Mouse (Mus musculus) liver, embryonic 13.5 days (tissue): ENCODE results near the gene Dhx58. TPM values are rescaled to one million over a fixed set of nuclear protein-coding genes. Genes with fewer than 3 reads are reported as not detected.

ENCODE experiments used
- ATAC-seq: fragments of 200-750 bp; cut with Nextera tagmentation; 2 replicates; pipeline ENCODE4 v1.8.0; 2017; ENCODE audit warnings: low read depth, mild to moderate bottlenecking, moderate number of reproducible peaks, moderate library complexity
- DNase-seq: peaks from one replicate; pipeline ENCODE4 v3.0.0; 2022
- H3K27ac ChIP-seq: fragments of 300-500 bp; sonication (generic); 2 replicates; pipeline ENCODE4 v1.5.1; 2015; ENCODE audit warnings: moderate library complexity, mild to moderate bottlenecking, inconsistent platforms
- H3K27me3 ChIP-seq: fragments of 300-500 bp; sonication (generic); 2 replicates; pipeline ENCODE4 v1.6.1; 2015; ENCODE audit warnings: mild to moderate bottlenecking, inconsistent platforms
- H3K36me3 ChIP-seq: fragments of 300-500 bp; sonication (generic); 2 replicates; pipeline ENCODE4 v1.6.1; 2015; ENCODE audit warnings: mild to moderate bottlenecking, inconsistent platforms
- H3K4me1 ChIP-seq: fragments of 300-500 bp; sonication (generic); replicated peaks from 2 replicates; pipeline ENCODE4 v1.6.1; 2015; ENCODE audit warnings: inconsistent platforms
- H3K4me2 ChIP-seq: fragments of 300-500 bp; sonication (generic); 2 replicates; pipeline ENCODE4 v1.6.1; 2015; ENCODE audit warnings: inconsistent platforms, mild to moderate bottlenecking, moderate library complexity
- H3K4me3 ChIP-seq: fragments of 300-500 bp; sonication (generic); replicated peaks from 2 replicates; pipeline ENCODE4 v1.5.1; 2015; ENCODE audit warnings: mild to moderate bottlenecking, inconsistent platforms
- H3K9ac ChIP-seq: fragments of 300-500 bp; sonication (generic); 2 replicates; pipeline ENCODE4 v1.6.1; 2015; ENCODE audit warnings: mild to moderate bottlenecking, inconsistent platforms
- H3K9me3 ChIP-seq: fragments of 300-500 bp; sonication (generic); replicated peaks from 2 replicates; pipeline ENCODE4 v1.6.1; 2016; ENCODE audit warnings: inconsistent platforms
- WGBS: fragments of 180-500 bp; shearing (Covaris S2); methylation state at CpG from one replicate; pipeline ENCODE4 v1.1.7; 2015; ENCODE audit not compliant: insufficient replicate concordance; 5-methylcytosine and 5-hydroxymethylcytosine counted together
- polyA plus RNA-seq: library from polyadenylated mRNA; unstranded; fragments of >200 nt; fragmentation: Nextera tagmentation; extraction: Ambion mirVana; gene quantifications from 2 replicates; pipeline ENCODE4 v1.2.1, GENCODE M21; 2015

The Dhx58 gene
- polyA plus RNA-seq, 1 experiment from 2014 or later = 1.7 TPM

GRCm38 (mm10) chr11:100713174-100713573 lies 9.1 kb upstream of the Dhx58 start:
- no peak for DNase-seq
- Histone ChIP-seq H3K9ac (peak overlapping the region; percentile 72), H3K4me1 (peaks cover 52% of the 10 kb centered on the region), H3K36me3 (peaks cover 62% of the 10 kb centered on the region), H3K4me3 (peak overlapping the region; percentile 54; the same call in 1 of the 2 replicates), H3K9me3 (no peaks in the 10 kb centered on the region), H3K27ac (peak overlapping the region; percentile 87), H3K27me3 (no peaks in the 10 kb centered on the region), H3K4me2 (peak overlapping the region; percentile 97)
- no peak for ATAC-seq
- 39% methylated on average over 4 of the region's 4 CpGs for WGBS

- Histone ChIP-seq H3K4me1 (peaks cover 52% of the 10 kb centered on the region), H3K9ac (peak within 1 kb of the TSS; percentile 87), H3K36me3 (peaks cover 62% of the 10 kb centered on the region), H3K27ac (peak within 1 kb of the TSS; percentile 87), H3K4me3 (peak within 1 kb of the TSS; percentile 79), H3K27me3 (no peaks in the 10 kb centered on the region), H3K9me3 (no peaks in the 10 kb centered on the region), H3K4me2 (peak within 1 kb of the TSS; percentile 97)
- WGBS = 2% methylated on average over 48 of the region's 48 CpGs
- ATAC-seq = peak; percentile 60
- DNase-seq = peak; percentile 70
These were observed 7.9 kb upstream of the Dhx58 start, which contains the start of gene Kat2a for GRCm38 (mm10) chr11:100711783-100712615. TSS of gene Kat2a (minus strand) at chr11:100712465.

GRCm38 (mm10) chr11:100710977-100711376 lies 6.9 kb upstream of the Dhx58 start:
- DNase-seq (no peak), ATAC-seq (no peak)
- no peak overlapping the region for H3K4me3 ChIP-seq
- no peaks in the 10 kb centered on the region for H3K9me3 ChIP-seq
- 80% methylated on average over 4 of the region's 4 CpGs for WGBS
- H3K9ac ChIP-seq = no peak overlapping the region
- peaks cover 52% of the 10 kb centered on the region for H3K4me1 ChIP-seq
- no peaks in the 10 kb centered on the region for H3K27me3 ChIP-seq
- H3K4me2 ChIP-seq = peak overlapping the region; percentile 97
- H3K27ac ChIP-seq = no peak overlapping the region
- H3K36me3 ChIP-seq = peaks cover 62% of the 10 kb centered on the region

DNA sequence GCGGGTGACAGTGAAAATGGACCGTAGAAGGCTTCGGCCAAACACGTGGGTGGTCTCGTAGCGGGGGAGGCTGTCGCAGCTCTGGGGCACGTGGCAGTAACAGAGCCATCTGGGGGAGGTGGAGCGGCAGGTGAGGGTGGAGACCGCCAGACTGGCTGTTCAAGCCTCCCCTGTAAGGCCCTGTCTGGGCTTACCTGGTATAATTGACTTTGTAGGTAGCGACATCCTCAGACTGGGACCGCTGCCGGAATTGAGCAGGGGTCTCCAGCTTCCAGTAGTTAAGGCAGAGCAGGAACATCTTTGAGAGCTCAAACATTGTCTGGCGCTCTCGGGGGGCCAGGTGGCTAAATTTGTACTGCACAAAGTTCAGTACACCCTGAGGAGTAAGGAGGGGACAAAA lies 6.5 kb upstream of the Dhx58 start:
- Histone ChIP-seq H3K9ac (no peak overlapping the region), H3K27ac (no peak overlapping the region), H3K4me1 (peaks cover 52% of the 10 kb centered on the region), H3K36me3 (peaks cover 62% of the 10 kb centered on the region), H3K4me2 (no peak overlapping the region), H3K9me3 (no peaks in the 10 kb centered on the region), H3K27me3 (no peaks in the 10 kb centered on the region), H3K4me3 (no peak overlapping the region)
- ATAC-seq (no peak), DNase-seq (no peak)
- WGBS = 87% methylated on average over 15 of the region's 15 CpGs

DNA sequence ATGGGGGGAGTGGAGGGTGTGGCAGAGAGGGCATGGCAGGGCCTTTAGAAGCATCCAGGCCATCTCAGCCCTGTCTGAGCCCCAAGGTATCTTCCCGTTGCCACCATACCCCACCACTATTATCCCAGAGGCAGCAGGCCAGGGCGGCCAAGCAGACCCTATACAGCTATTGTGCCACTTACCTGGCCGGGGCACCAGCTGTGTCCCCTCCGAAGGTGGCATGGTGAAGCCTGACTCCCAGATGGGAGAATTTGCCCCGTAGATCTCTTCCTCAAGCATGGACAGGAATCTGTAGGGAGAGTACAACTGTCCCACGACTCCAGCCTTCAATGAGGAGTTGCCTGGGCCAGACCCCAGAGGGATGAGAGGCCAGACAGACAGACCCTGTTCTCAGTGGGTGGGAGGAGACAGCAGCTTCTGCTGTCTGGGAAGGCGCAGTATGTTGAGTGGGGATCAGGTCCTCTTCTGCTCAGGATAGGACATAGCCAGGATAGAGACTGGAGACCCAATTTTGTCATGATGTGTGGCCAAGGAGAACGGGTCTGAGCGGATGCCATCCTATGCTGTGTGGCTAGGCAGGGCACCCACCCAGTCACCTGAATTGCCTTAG lies 5.2 kb upstream of the Dhx58 start:
- ATAC-seq (no peak), DNase-seq (no peak)
- H3K9ac ChIP-seq = no peak overlapping the region
- H3K27me3 ChIP-seq = no peaks in the 10 kb centered on the region
- H3K4me1 ChIP-seq = peaks cover 46% of the 10 kb centered on the region
- H3K9me3 ChIP-seq = no peaks in the 10 kb centered on the region
- peaks cover 64% of the 10 kb centered on the region for H3K36me3 ChIP-seq
- no peak overlapping the region for H3K27ac ChIP-seq
- 84% methylated on average over 9 of the region's 9 CpGs for WGBS
- no peak overlapping the region for H3K4me3 ChIP-seq
- no peak overlapping the region for H3K4me2 ChIP-seq

GRCm38 (mm10) chr11:100705095-100705747 lies 1.1 kb upstream of the Dhx58 start:
- Histone ChIP-seq H3K36me3 (peaks cover 57% of the 10 kb centered on the region), H3K4me3 (no peak overlapping the region), H3K27ac (no peak overlapping the region), H3K4me1 (peaks cover 42% of the 10 kb centered on the region), H3K9ac (no peak overlapping the region), H3K9me3 (no peaks in the 10 kb centered on the region), H3K27me3 (no peaks in the 10 kb centered on the region), H3K4me2 (no peak overlapping the region)
- no peak for DNase-seq
- ATAC-seq = no peak
- 87% methylated on average over 23 of the region's 23 CpGs for WGBS

- ATAC-seq (no peak), DNase-seq (no peak)
- Histone ChIP-seq H3K9me3 (no peaks in the 10 kb centered on the region), H3K4me2 (peak overlapping the region; percentile 67), H3K9ac (no peak overlapping the region), H3K27ac (no peak overlapping the region; the same call in 1 of the 2 replicates), H3K4me3 (0 out of 2 replicates have a peak overlapping the region, but pooled peaks have one; percentile 45), H3K27me3 (no peaks in the 10 kb centered on the region), H3K4me1 (peaks cover 42% of the 10 kb centered on the region), H3K36me3 (peaks cover 39% of the 10 kb centered on the region)
- 61% methylated on average over 11 of the region's 11 CpGs for WGBS
These were observed 705 bp downstream of the Dhx58 start for GRCm38 (mm10) chr11:100703366-100703765.

GRCm38 (mm10) chr11:100702906-100703305 lies 1.2 kb downstream of the Dhx58 start:
- Histone ChIP-seq H3K9me3 (no peaks in the 10 kb centered on the region), H3K4me2 (peak overlapping the region; percentile 67), H3K27ac (no peak overlapping the region; the same call in 1 of the 2 replicates), H3K9ac (peak overlapping the region; percentile 30), H3K36me3 (peaks cover 34% of the 10 kb centered on the region), H3K4me1 (peaks cover 42% of the 10 kb centered on the region), H3K4me3 (peak overlapping the region; percentile 45), H3K27me3 (no peaks in the 10 kb centered on the region)
- DNase-seq (no peak), ATAC-seq (no peak)
- WGBS = 36% methylated on average over 7 of the region's 7 CpGs

- Histone ChIP-seq H3K27ac (no peak overlapping the region), H3K9me3 (no peaks in the 10 kb centered on the region), H3K4me3 (peak overlapping the region; percentile 45), H3K27me3 (no peaks in the 10 kb centered on the region), H3K4me1 (peaks cover 42% of the 10 kb centered on the region), H3K9ac (peak overlapping the region; percentile 30), H3K4me2 (peak overlapping the region; percentile 67), H3K36me3 (peaks cover 28% of the 10 kb centered on the region)
- DNase-seq = peak; percentile 41
- 39% methylated on average over 19 of the region's 19 CpGs for WGBS
- 0 out of 2 replicates have a peak, but pooled peaks have one; percentile 1 for ATAC-seq
These were observed 1.8 kb downstream of the Dhx58 start for GRCm38 (mm10) chr11:100702081-100702851.

GRCm38 (mm10) chr11:100701301-100701700 lies 2.8 kb downstream of the Dhx58 start:
- Histone ChIP-seq H3K4me1 (peaks cover 42% of the 10 kb centered on the region), H3K27ac (no peak overlapping the region), H3K9me3 (no peaks in the 10 kb centered on the region), H3K36me3 (peaks cover 18% of the 10 kb centered on the region), H3K27me3 (no peaks in the 10 kb centered on the region), H3K4me3 (peak overlapping the region; percentile 40), H3K9ac (no peak overlapping the region), H3K4me2 (peak overlapping the region; percentile 52)
- DNase-seq (peak; percentile 68), ATAC-seq (peak; percentile 47)
- WGBS = 10% methylated on average over 14 of the region's 14 CpGs
